In genomic region chr10:127178286-127179027, GRCm38 (mm10) we compare ENCODE assay signal across 8 mouse cellular contexts. TPM values are rescaled to one million over a fixed set of nuclear protein-coding genes. Genes with fewer than 3 reads are reported as not detected.
A peak's percentile ranks its signal among the peaks of the same experiment; 100 is the strongest.
DNase-seq lines count a peak whose midpoint lies in the region; ATAC-seq and TF ChIP-seq lines count a peak whose summit lies in the region.

No protein-coding gene starts in this region.

- no peak for DNase-seq in heart, adult 8-10 months (ENCODE audit: low spot score)
- DNase-seq in stomach, postnatal 0 days (ENCODE audit: low spot score): no peak
- DNase-seq in spleen, postnatal 14 days (ENCODE audit: low spot score in 2 of 2): no peak
- DNase-seq in thymus, adult 18-20 months: no peak

- 5% methylated on average over 41 of the region's 41 CpGs for WGBS in heart, embryonic 12.5 days
- WGBS in heart, embryonic 16.5 days: 4% methylated on average over 41 of the region's 41 CpGs
- 3% methylated on average over 41 of the region's 41 CpGs for WGBS in liver, embryonic 15.5 days (ENCODE audit: insufficient replicate concordance)
- WGBS in stomach, postnatal 0 days: 8% methylated on average over 41 of the region's 41 CpGs

- no peak for TF ChIP-seq CTCF in bone marrow macrophage, adult 2 months (IDR thresholded peaks at IDR 0.05; ENCODE audit: low read depth, low read length)
- no peak for TF ChIP-seq CTCF in stomach, postnatal 0 days (IDR thresholded peaks at IDR 0.05; ENCODE audit: low read depth)

- H3K4me3 ChIP-seq in heart, embryonic 12.5 days: peak overlapping the region; percentile 38
- peak overlapping the region; percentile 35 for H3K4me3 ChIP-seq in bone marrow macrophage, adult 2 months (ENCODE audit: insufficient read depth, low read length)
- H3K4me3 ChIP-seq in heart, embryonic 16.5 days (ENCODE audit: low read length): peak overlapping the region; percentile 43
- H3K4me3 ChIP-seq in liver, embryonic 15.5 days (replicated peaks): peak overlapping the region; percentile 34
- H3K4me3 ChIP-seq in stomach, postnatal 0 days (ENCODE audit: low read depth, low read length): peak overlapping the region; percentile 29

- H3K4me2 ChIP-seq in heart, embryonic 12.5 days: peak overlapping the region; percentile 70
- H3K4me2 ChIP-seq in heart, embryonic 16.5 days (ENCODE audit: low read depth, low read length): peak overlapping the region; percentile 62
- peak overlapping the region; percentile 69 for H3K4me2 ChIP-seq in liver, embryonic 15.5 days
- peak overlapping the region; percentile 61 for H3K4me2 ChIP-seq in stomach, postnatal 0 days (replicated peaks; ENCODE audit: low read depth)

- no peak overlapping the region for H3K27ac ChIP-seq in heart, embryonic 12.5 days (ENCODE audit: poor library complexity, severe bottlenecking)
- H3K27ac ChIP-seq in bone marrow macrophage, adult 2 months (ENCODE audit: insufficient read depth, low read depth, low read length): no peak overlapping the region
- H3K27ac ChIP-seq in heart, embryonic 16.5 days (ENCODE audit: low read length): no peak overlapping the region
- no peak overlapping the region for H3K27ac ChIP-seq in liver, embryonic 15.5 days (replicated peaks)
- H3K27ac ChIP-seq in stomach, postnatal 0 days (replicated peaks): no peak overlapping the region

- H3K36me3 ChIP-seq in heart, embryonic 12.5 days: 0 out of 2 replicates have a peak, but pooled peaks cover 4% of the 10 kb centered on the region
- H3K36me3 ChIP-seq in heart, embryonic 16.5 days (ENCODE audit: control insufficient read depth, insufficient read depth): no peaks in the 10 kb centered on the region
- no peaks in the 10 kb centered on the region for H3K36me3 ChIP-seq in liver, embryonic 15.5 days (replicated peaks)
- H3K36me3 ChIP-seq in stomach, postnatal 0 days (ENCODE audit: control insufficient read depth, insufficient read depth, low read length): peaks cover 4% of the 10 kb centered on the region; the same call in 1 of the 2 replicates

- ATAC-seq in heart, embryonic 12.5 days (ENCODE audit: insufficient number of reproducible peaks, low FRiP score): no peak
- ATAC-seq in heart, embryonic 16.5 days (replicated peaks; ENCODE audit: extremely low read depth, insufficient read depth, low FRiP score): no peak
- ATAC-seq in liver, embryonic 15.5 days (ENCODE audit: insufficient read depth): no peak
- ATAC-seq in stomach, postnatal 0 days (ENCODE audit: low FRiP score, low TSS enrichment): no peak

- no peak for TF ChIP-seq POLR2A in bone marrow macrophage, adult 2 months (IDR thresholded peaks at IDR 0.05; ENCODE audit: borderline replicate concordance, low read depth, low read length)

- H3K27me3 ChIP-seq in heart, embryonic 12.5 days (replicated peaks): peaks cover 81% of the 10 kb centered on the region
- peaks cover 76% of the 10 kb centered on the region for H3K27me3 ChIP-seq in heart, embryonic 16.5 days (ENCODE audit: control insufficient read depth, insufficient read depth, low read length)
- peaks cover 97% of the 10 kb centered on the region for H3K27me3 ChIP-seq in liver, embryonic 15.5 days
- no peaks in the 10 kb centered on the region; the same call in 1 of the 2 replicates for H3K27me3 ChIP-seq in stomach, postnatal 0 days (ENCODE audit: control insufficient read depth, insufficient read depth, low read length)

- peak overlapping the region; percentile 45 for H3K9ac ChIP-seq in heart, embryonic 12.5 days
- peak overlapping the region; percentile 31 for H3K9ac ChIP-seq in heart, embryonic 16.5 days (ENCODE audit: low read length)
- H3K9ac ChIP-seq in liver, embryonic 15.5 days: no peak overlapping the region; the same call in 1 of the 2 replicates
- H3K9ac ChIP-seq in stomach, postnatal 0 days (ENCODE audit: low read length): 0 out of 2 replicates have a peak overlapping the region, but pooled peaks have one; percentile 18

- no peak for TF ChIP-seq EP300 in stomach, postnatal 0 days (optimal IDR thresholded peaks at IDR 0.05)

- peaks cover 38% of the 10 kb centered on the region for H3K4me1 ChIP-seq in heart, embryonic 12.5 days (replicated peaks)
- peaks cover 8% of the 10 kb centered on the region; the same call in 1 of the 2 replicates for H3K4me1 ChIP-seq in bone marrow macrophage, adult 2 months (ENCODE audit: control insufficient read depth, insufficient read depth, low read length)
- H3K4me1 ChIP-seq in heart, embryonic 16.5 days (ENCODE audit: control insufficient read depth, insufficient read depth, low read length): peaks cover 19% of the 10 kb centered on the region
- H3K4me1 ChIP-seq in liver, embryonic 15.5 days (replicated peaks): peaks cover 47% of the 10 kb centered on the region
- H3K4me1 ChIP-seq in stomach, postnatal 0 days (replicated peaks; ENCODE audit: control insufficient read depth, insufficient read depth): peaks cover 4% of the 10 kb centered on the region; the same call in 1 of the 2 replicates

- no peaks in the 10 kb centered on the region for H3K9me3 ChIP-seq in heart, embryonic 12.5 days (replicated peaks)
- no peaks in the 10 kb centered on the region for H3K9me3 ChIP-seq in heart, embryonic 16.5 days (replicated peaks; ENCODE audit: control insufficient read depth, low read length)
- H3K9me3 ChIP-seq in liver, embryonic 15.5 days (replicated peaks): no peaks in the 10 kb centered on the region
- no peaks in the 10 kb centered on the region for H3K9me3 ChIP-seq in stomach, postnatal 0 days (ENCODE audit: control insufficient read depth, low read length)

RNA-seq across cellular contexts. Expression of gene Slc26a10, which starts 2.0 kb away (rescaled TPM):
- 20.2 and 21.0 TPM in 2 replicates for polyA plus RNA-seq in heart, embryonic 12.5 days (2016; fragmentation: Nextera tagmentation; extraction: Ambion mirVana)
- 10 to 100 TPM; 13.0 to 24.6 (median 15.5) TPM for total RNA-seq in heart, adult 8-10 months (2022)
- polyA plus RNA-seq in bone marrow macrophage, adult 2 months (2012; ENCODE audit: insufficient read depth, insufficient read length, missing spikeins): not detected in 2 replicates
- 16.2 and 17.6 TPM in 2 replicates for polyA plus RNA-seq in heart, embryonic 16.5 days (2015; fragmentation: Nextera tagmentation; extraction: Ambion mirVana)
- 2.1 and 3.2 TPM in 2 replicates for polyA plus RNA-seq in liver, embryonic 15.5 days (2015; fragmentation: Nextera tagmentation; extraction: Ambion mirVana)
- 0.70 and 0.76 TPM in 2 replicates for polyA plus RNA-seq in stomach, postnatal 0 days (2015; fragmentation: Nextera tagmentation; extraction: Ambion mirVana)

RNA-seq across cellular contexts. Expression of gene Arhgef25, which starts 11.4 kb away (rescaled TPM):
- polyA plus RNA-seq in heart, embryonic 12.5 days (2016; fragmentation: Nextera tagmentation; extraction: Ambion mirVana): 21.3 and 23.1 TPM in 2 replicates
- total RNA-seq in heart, adult 8-10 months (2022): 10 to 100 TPM in 3 of 4 experiments, 1 to 10 TPM in 1; 8.1 to 13.4 (median 10.8) TPM
- 1.3 TPM in 1 of 2 replicates, not detected in the other for polyA plus RNA-seq in bone marrow macrophage, adult 2 months (2012; ENCODE audit: insufficient read depth, insufficient read length, missing spikeins)
- 26.0 and 27.0 TPM in 2 replicates for polyA plus RNA-seq in heart, embryonic 16.5 days (2015; fragmentation: Nextera tagmentation; extraction: Ambion mirVana)
- polyA plus RNA-seq in liver, embryonic 15.5 days (2015; fragmentation: Nextera tagmentation; extraction: Ambion mirVana): 5.4 and 5.8 TPM in 2 replicates
- polyA plus RNA-seq in stomach, postnatal 0 days (2015; fragmentation: Nextera tagmentation; extraction: Ambion mirVana): 25.3 and 29.7 TPM in 2 replicates

RNA-seq across cellular contexts. Expression of gene B4galnt1, which starts 13.4 kb away (rescaled TPM):
- 1.9 and 2.4 TPM in 2 replicates for polyA plus RNA-seq in heart, embryonic 12.5 days (2016; fragmentation: Nextera tagmentation; extraction: Ambion mirVana)
- 1 to 10 TPM; 1.2 to 3.2 (median 1.5) TPM for total RNA-seq in heart, adult 8-10 months (2022)
- 42.2 and 50.6 TPM in 2 replicates for polyA plus RNA-seq in bone marrow macrophage, adult 2 months (2012; ENCODE audit: insufficient read depth, insufficient read length, missing spikeins)
- polyA plus RNA-seq in heart, embryonic 16.5 days (2015; fragmentation: Nextera tagmentation; extraction: Ambion mirVana): 3.4 and 6.5 TPM in 2 replicates
- 19.3 and 21.0 TPM in 2 replicates for polyA plus RNA-seq in liver, embryonic 15.5 days (2015; fragmentation: Nextera tagmentation; extraction: Ambion mirVana)
- 45.9 and 65.4 TPM in 2 replicates for polyA plus RNA-seq in stomach, postnatal 0 days (2015; fragmentation: Nextera tagmentation; extraction: Ambion mirVana)

RNA-seq across cellular contexts. Expression of gene Dtx3, which starts 17.1 kb away (rescaled TPM):
- polyA plus RNA-seq in heart, embryonic 12.5 days (2016; fragmentation: Nextera tagmentation; extraction: Ambion mirVana): 74.3 and 75.1 TPM in 2 replicates
- 10 to 100 TPM; 18.1 to 29.6 (median 24.2) TPM for total RNA-seq in heart, adult 8-10 months (2022)
- 60.1 and 68.7 TPM in 2 replicates for polyA plus RNA-seq in bone marrow macrophage, adult 2 months (2012; ENCODE audit: insufficient read depth, insufficient read length, missing spikeins)
- polyA plus RNA-seq in heart, embryonic 16.5 days (2015; fragmentation: Nextera tagmentation; extraction: Ambion mirVana): 69.9 and 72.5 TPM in 2 replicates
- 16.7 and 16.9 TPM in 2 replicates for polyA plus RNA-seq in liver, embryonic 15.5 days (2015; fragmentation: Nextera tagmentation; extraction: Ambion mirVana)
- 27.8 and 32.9 TPM in 2 replicates for polyA plus RNA-seq in stomach, postnatal 0 days (2015; fragmentation: Nextera tagmentation; extraction: Ambion mirVana)

RNA-seq across cellular contexts. Expression of gene Pip4k2c, which starts 32.9 kb away (rescaled TPM):
- polyA plus RNA-seq in heart, embryonic 12.5 days (2016; fragmentation: Nextera tagmentation; extraction: Ambion mirVana): 29.7 and 31.5 TPM in 2 replicates
- 10 to 100 TPM; 32.4 to 38.3 (median 35.3) TPM for total RNA-seq in heart, adult 8-10 months (2022)
- 34.5 and 35.0 TPM in 2 replicates for polyA plus RNA-seq in bone marrow macrophage, adult 2 months (2012; ENCODE audit: insufficient read depth, insufficient read length, missing spikeins)
- 26.3 and 27.2 TPM in 2 replicates for polyA plus RNA-seq in heart, embryonic 16.5 days (2015; fragmentation: Nextera tagmentation; extraction: Ambion mirVana)
- polyA plus RNA-seq in liver, embryonic 15.5 days (2015; fragmentation: Nextera tagmentation; extraction: Ambion mirVana): 41.9 and 45.1 TPM in 2 replicates
- polyA plus RNA-seq in stomach, postnatal 0 days (2015; fragmentation: Nextera tagmentation; extraction: Ambion mirVana): 23.2 and 26.0 TPM in 2 replicates
